Mouse (Mus musculus) liver (tissue): Measurements from ENCODE around the gene Ankrd39.
"Not testable (repeated sequence)": the region's sequence is repeated elsewhere in the genome, so short reads cannot be mapped to it uniquely, and the experiment has no call there.

ENCODE experiments used
- DNase-seq: peaks from one replicate; pipeline ENCODE4 v3.0.0-alpha.2; 2020; ENCODE audit warnings: mixed read lengths

The Ankrd39 gene

DNA sequence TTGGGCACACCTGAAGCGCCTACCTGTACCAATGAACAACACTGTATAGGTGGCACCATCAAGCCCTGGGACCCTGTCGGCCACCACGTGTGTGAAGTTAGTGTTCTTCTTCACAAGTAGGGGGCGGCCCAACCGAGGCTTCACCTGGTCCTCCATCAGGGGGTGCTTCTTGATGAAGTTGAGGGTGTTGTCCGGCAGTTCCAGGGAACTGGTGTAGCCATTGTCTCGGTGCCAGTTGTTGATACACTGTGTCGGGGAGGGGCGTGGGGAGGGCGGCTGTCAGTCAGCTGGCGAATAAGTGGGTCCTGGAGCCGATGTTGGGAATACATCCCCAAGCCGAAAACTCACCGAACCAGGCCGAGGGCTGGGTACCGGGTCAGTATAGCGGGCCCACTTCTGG is 4.7 kb upstream of the Ankrd39 start:
- DNase-seq = no peak

- DNase-seq = no peak
Measured at GRCm38 (mm10) chr1:36550075-36550863, 3.0 kb upstream of the Ankrd39 start.

DNA sequence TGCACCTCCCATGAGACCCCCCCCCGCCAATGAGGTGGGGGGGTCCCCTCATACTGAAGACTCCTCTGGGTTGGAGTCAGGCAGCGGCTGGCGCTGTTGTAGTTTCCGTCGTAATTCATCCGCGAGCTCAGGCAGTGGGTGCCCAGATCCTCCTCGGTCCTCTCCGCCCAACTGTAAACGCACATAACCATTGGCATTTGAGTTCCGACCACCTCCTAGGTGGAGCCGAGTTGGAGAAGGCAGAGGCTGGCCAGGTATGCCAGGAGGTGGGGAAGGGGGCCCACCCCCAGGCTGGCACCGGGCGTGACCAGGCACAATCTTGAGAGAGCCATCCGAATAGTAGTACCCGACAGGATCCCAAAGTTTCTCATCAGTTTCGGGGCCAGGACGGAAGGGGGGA is 2.2 kb upstream of the Ankrd39 start:
- DNase-seq = no peak

- DNase-seq = no peak
Measured at GRCm38 (mm10) chr1:36548771-36549170, 1.5 kb upstream of the Ankrd39 start.

DNA sequence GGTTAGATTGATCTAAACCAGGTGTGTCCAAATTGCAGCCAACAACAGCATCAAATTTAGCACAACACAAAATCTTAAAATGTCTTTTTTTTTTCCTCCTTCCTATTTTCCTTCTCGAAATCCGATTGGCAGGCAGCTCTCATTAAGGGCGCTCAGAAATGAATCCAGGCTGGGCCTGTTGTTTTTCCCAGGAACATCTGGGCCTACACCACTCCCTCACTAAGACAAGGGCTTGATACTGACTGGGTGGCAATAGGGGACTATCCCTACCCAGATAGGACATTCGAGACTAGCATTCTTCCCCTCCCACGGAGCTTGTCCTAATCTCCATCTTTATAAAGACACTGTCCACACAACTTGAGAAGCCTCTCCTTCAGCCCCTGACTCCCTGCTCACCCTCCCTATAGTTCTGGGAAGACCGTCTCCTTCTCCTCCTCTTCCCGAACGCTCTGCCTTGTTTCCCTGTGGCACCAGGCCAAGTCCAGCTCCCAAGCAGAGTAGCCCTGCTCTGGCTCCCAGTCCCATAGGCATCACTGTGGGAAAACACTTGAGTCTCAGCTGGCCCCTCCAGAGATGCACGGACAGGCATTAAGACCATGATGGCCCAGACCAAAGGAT is 845 bp upstream of the Ankrd39 start:
- DNase-seq = no peak

GRCm38 (mm10) chr1:36545845-36546600 is 1.2 kb downstream of the Ankrd39 start:
- no peak for DNase-seq

- no peak for DNase-seq
Measured at GRCm38 (mm10) chr1:36545382-36545781, 1.9 kb downstream of the Ankrd39 start.

DNA sequence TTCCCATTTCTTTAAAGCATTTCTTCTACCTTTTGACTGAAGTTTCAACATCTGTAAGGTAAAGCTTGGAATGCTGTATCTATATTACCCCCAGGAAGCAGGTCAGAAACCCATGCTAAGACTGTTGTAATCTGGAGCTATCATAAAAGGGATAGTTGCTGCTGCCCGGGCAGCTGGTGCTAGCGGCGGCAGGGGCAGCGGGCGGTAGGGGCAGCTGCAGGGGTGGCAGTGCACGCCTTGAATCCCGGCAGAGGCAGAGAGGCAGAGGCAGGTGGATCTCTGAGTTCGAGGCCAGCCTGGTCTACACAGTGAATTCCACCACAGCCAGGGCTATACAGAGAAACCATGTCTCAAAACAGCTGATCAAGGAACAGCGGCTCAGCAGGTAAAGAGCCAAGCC is 4.3 kb downstream of the Ankrd39 start:
- DNase-seq = no peak

GRCm38 (mm10) chr1:36541844-36542243 is 5.4 kb downstream of the Ankrd39 start:
- no peak for DNase-seq

GRCm38 (mm10) chr1:36540807-36541206 is 6.4 kb downstream of the Ankrd39 start:
- DNase-seq = no peak

GRCm38 (mm10) chr1:36540132-36540531 is 7.1 kb downstream of the Ankrd39 start:
- DNase-seq = no peak

- DNase-seq = peak; percentile 67
Measured at GRCm38 (mm10) chr1:36539186-36539585, 8.1 kb downstream of the Ankrd39 start, which contains the start of gene Gm42417. Gm42417 (minus strand) TSS chr1:36539429.

GRCm38 (mm10) chr1:36538727-36539126 is 8.5 kb downstream of the Ankrd39 start:
- DNase-seq = no peak

GRCm38 (mm10) chr1:36536783-36537182 is 10.5 kb downstream of the Ankrd39 start, which contains the start of gene Ankrd23:
Ankrd23 (minus strand) TSS chr1:36536883.
- DNase-seq = not testable (repeated sequence)

- no peak for DNase-seq
Measured at GRCm38 (mm10) chr1:36536397-36536728, 10.9 kb downstream of the Ankrd39 start.

GRCm38 (mm10) chr1:36535477-36536396 is 11.5 kb downstream of the Ankrd39 start:
- no peak for DNase-seq

DNA sequence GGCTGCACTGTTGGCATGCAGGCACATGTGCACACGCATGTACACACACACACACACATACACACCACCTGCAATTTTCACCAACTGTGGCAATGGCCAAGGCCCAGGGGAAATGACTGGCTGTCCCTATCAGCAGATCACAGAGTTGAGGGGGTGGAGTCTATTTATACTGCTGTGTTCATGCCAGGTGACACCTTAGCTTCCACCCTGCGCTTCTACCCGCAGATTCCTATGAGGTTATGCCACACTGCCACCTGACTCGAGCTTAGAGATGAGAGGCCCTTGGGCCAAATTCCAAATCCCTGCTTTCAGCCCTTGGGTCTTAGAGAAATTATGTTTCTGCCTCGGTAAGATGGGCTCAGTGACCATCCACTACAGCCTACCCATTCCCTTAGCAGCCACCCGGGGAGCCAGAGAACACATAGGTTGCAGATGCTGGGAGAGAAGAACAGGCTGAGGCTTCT is 12.6 kb downstream of the Ankrd39 start:
- DNase-seq = no peak

DNA sequence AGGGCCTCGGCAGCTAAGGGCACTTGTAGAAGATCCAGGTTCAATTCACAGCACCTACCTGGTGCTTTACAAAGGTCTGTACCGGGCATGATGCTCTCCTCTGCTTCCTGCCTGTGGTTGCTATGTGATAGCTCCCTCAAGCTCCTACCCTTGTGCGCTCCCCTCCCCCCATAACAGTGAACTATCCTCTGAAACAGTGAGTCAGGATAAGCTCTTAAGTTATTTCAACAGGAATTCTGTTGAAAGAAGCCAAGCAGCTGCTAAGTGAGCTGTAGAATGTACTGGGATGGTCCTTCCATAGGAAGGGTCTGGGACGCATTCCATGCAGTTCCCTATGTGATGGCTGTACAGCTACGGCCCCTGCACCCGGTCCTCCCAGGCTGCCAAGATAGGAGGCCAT is 13.7 kb downstream of the Ankrd39 start:
- no peak for DNase-seq

DNA sequence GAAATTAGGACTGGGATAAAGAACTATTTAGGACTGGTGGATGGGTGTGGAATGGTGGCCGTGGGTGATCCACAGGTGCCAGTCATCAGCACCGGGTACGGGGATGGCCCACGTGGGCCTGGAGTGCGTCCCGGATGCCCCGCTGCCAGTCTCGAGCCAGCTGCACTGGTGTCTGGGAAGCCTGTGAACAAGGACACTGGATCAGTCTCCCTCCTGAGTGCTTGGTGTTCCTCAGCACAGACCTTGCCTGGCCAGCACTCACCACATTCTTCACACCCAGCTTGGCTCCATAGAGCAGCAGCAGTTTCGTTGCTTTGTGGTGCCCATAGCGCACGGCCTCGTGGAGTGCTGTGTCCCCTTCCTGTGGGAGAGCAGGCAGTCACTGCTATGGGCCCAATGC is 15.8 kb downstream of the Ankrd39 start:
- no peak for DNase-seq

DNA sequence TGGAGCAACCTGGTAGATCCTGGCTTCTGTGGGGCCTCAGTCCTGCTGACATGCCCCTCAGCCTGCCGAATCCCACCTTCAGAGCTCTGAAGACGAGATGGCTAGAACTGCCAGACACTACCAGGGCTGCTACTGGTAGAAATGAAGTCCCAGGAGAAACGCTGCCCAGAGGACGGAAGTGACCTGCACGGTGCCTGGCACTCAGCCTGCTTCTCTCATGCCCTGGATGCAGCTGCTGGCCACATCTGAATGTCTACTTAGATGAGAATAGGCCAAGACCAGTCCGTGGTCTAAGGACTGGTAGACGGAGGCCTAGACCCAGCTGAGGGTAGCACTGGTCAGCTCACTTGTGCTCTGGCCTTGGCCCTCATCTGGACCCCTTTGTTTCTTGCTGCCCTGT is 16.3 kb downstream of the Ankrd39 start:
- no peak for DNase-seq

DNA sequence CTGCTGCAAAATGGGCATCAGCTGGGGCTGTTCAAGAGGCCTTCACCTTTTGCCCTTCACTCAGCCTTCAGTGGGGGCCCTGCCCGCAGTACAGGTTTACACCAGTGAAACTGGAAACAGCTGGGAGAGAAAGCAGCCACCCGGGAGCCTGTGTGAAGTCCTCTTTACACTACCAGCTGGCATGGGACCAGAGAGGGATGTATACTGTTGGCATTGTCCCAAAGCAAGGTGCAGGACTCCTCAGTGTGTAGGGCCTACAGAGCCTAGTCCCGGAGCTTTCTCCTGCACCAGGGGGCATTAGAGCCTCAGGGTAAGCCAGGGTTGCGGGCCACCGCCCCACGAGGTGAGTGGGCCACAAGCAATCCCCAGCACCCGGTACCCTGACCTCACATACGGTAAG is 16.8 kb downstream of the Ankrd39 start:
- DNase-seq = no peak

DNA sequence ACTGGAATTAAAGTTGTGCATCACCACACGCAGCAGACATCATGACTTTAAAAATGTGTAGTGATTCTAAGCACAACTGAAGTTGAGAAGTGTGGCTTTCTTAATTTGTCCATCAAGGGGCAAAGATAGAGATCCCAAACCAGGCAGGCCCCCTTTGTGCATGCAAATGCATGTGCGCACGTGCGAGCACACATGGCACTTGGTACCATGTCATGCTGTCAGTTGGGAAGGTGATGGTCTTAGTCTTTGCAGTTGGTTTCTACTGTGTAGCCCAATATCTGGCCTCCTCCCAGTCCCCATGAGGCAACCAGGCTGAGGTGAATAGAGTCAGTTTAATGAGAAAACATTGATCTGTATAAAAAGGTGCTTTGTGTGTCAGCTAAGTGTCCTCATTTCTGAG is 17.4 kb downstream of the Ankrd39 start:
- no peak for DNase-seq

- DNase-seq = no peak
Measured at GRCm38 (mm10) chr1:36529274-36529673, 18.0 kb downstream of the Ankrd39 start.
